Mouse (Mus musculus) C2C12 (cell line): Measurements from ENCODE around the gene Zdhhc13.

Experiments
- CEBPB ChIP-seq: IDR thresholded peaks from one replicate; pipeline ENCODE4 v1.6.1; 2011; ENCODE audit warnings: low read depth, mild to moderate bottlenecking, control low read depth, moderate library complexity
- CTCF ChIP-seq: IDR thresholded peaks from one replicate; pipeline ENCODE4 v1.5.1; 2011; ENCODE audit not compliant: control insufficient read depth, insufficient read depth, insufficient read length
- MAX ChIP-seq: IDR thresholded peaks from one replicate; pipeline ENCODE4 v1.6.1; 2011; ENCODE audit warnings: mild to moderate bottlenecking, control low read depth
- MYOD1 ChIP-seq: IDR thresholded peaks from one replicate; pipeline ENCODE4 v1.6.1; 2011; ENCODE audit warnings: low read depth; ENCODE audit not compliant: control insufficient read depth, insufficient read length
- MYOG ChIP-seq: IDR thresholded peaks from one replicate; pipeline ENCODE4 v1.6.1; 2011; ENCODE audit not compliant: control insufficient read depth, insufficient read length; ENCODE audit errors: extremely low read depth
- USF1 ChIP-seq: IDR thresholded peaks from one replicate; pipeline ENCODE4 v1.6.1; 2011; ENCODE audit warnings: low read depth, mild to moderate bottlenecking, control low read depth, moderate library complexity

- TF ChIP-seq CTCF (no peak), MAX (no peak), CEBPB (no peak), USF1 (no peak), MYOG (no peak), MYOD1 (no peak)
These were observed 35.9 kb downstream of the Zdhhc13 start for GRCm38 (mm10) chr7:48824671-48825070.
